Mouse (Mus musculus): ENCODE data around the gene Nfia. TPM values are rescaled to one million over a fixed set of nuclear protein-coding genes. Genes with fewer than 3 reads are reported as not detected.

The Nfia gene
- polyA plus RNA-seq, 1 experiment from 2014 or later, result 52.9 TPM

- ATAC-seq (ENCODE audit: low read depth), result peak; percentile 36; the same call in 1 of the 2 replicates
- Histone ChIP-seq H3K4me3 (ENCODE audit: low read length) (no peak overlapping the region), H3K9ac (ENCODE audit: low read length) (no peak overlapping the region), H3K4me2 (ENCODE audit: low read depth, low read length) (no peak overlapping the region), H3K27me3 (ENCODE audit: control insufficient read depth, insufficient read depth, low read depth, low read length) (no peaks in the 10 kb centered on the region), H3K36me3 (ENCODE audit: control insufficient read depth, insufficient read depth, low read length) (no peaks in the 10 kb centered on the region), H3K9me3 (ENCODE audit: control insufficient read depth, low read length) (no peaks in the 10 kb centered on the region), H3K27ac (ENCODE audit: low read length) (peak overlapping the region; percentile 24; the same call in 1 of the 2 replicates), H3K4me1 (replicated peaks; ENCODE audit: control insufficient read depth, insufficient read depth, low read length) (peaks cover 50% of the 10 kb centered on the region)
- 41% methylated on average over 5 of the region's 5 CpGs for WGBS
Observed at GRCm38 (mm10) chr4:97841745-97842144, 69.2 kb downstream of the Nfia start.

- Histone ChIP-seq H3K36me3 (ENCODE audit: control insufficient read depth, insufficient read depth, low read length) (no peaks in the 10 kb centered on the region), H3K4me2 (ENCODE audit: low read depth, low read length) (peak overlapping the region; percentile 41), H3K9me3 (ENCODE audit: control insufficient read depth, low read length) (no peaks in the 10 kb centered on the region), H3K27me3 (ENCODE audit: control insufficient read depth, insufficient read depth, low read depth, low read length) (no peaks in the 10 kb centered on the region), H3K9ac (ENCODE audit: low read length) (no peak overlapping the region), H3K4me3 (ENCODE audit: low read length) (no peak overlapping the region), H3K4me1 (replicated peaks; ENCODE audit: control insufficient read depth, insufficient read depth, low read length) (peaks cover 51% of the 10 kb centered on the region), H3K27ac (ENCODE audit: low read length) (peak overlapping the region; percentile 75)
- WGBS, result 58% methylated on average over 15 of the region's 15 CpGs
- ATAC-seq (ENCODE audit: low read depth), result no peak
Observed at GRCm38 (mm10) chr4:97843981-97844690, 71.6 kb downstream of the Nfia start.

- Histone ChIP-seq H3K9ac (ENCODE audit: low read length) (peak overlapping the region; percentile 56), H3K9me3 (ENCODE audit: control insufficient read depth, low read length) (no peaks in the 10 kb centered on the region), H3K27ac (ENCODE audit: low read length) (peak overlapping the region; percentile 75), H3K4me3 (ENCODE audit: low read length) (peak overlapping the region; percentile 19), H3K27me3 (ENCODE audit: control insufficient read depth, insufficient read depth, low read depth, low read length) (no peaks in the 10 kb centered on the region), H3K4me2 (ENCODE audit: low read depth, low read length) (peak overlapping the region; percentile 41), H3K4me1 (replicated peaks; ENCODE audit: control insufficient read depth, insufficient read depth, low read length) (peaks cover 44% of the 10 kb centered on the region), H3K36me3 (ENCODE audit: control insufficient read depth, insufficient read depth, low read length) (no peaks in the 10 kb centered on the region)
- peak; percentile 63 for ATAC-seq (ENCODE audit: low read depth)
- WGBS, result 32% methylated on average over 6 of the region's 6 CpGs
Observed at GRCm38 (mm10) chr4:97844899-97845298, 72.4 kb downstream of the Nfia start.

- Histone ChIP-seq H3K27ac (ENCODE audit: low read length) (0 out of 2 replicates have a peak overlapping the region, but pooled peaks have one; percentile 2), H3K36me3 (ENCODE audit: control insufficient read depth, insufficient read depth, low read length) (no peaks in the 10 kb centered on the region), H3K4me2 (ENCODE audit: low read depth, low read length) (no peak overlapping the region), H3K9ac (ENCODE audit: low read length) (no peak overlapping the region), H3K9me3 (ENCODE audit: control insufficient read depth, low read length) (no peaks in the 10 kb centered on the region), H3K4me3 (ENCODE audit: low read length) (no peak overlapping the region), H3K4me1 (replicated peaks; ENCODE audit: control insufficient read depth, insufficient read depth, low read length) (peaks cover 32% of the 10 kb centered on the region), H3K27me3 (ENCODE audit: control insufficient read depth, insufficient read depth, low read depth, low read length) (no peaks in the 10 kb centered on the region)
- no peak for ATAC-seq (ENCODE audit: low read depth)
- 56% methylated on average over 5 of the region's 5 CpGs for WGBS
Observed at GRCm38 (mm10) chr4:97847653-97848052, 75.1 kb downstream of the Nfia start.

- 71% methylated on average over 3 of the region's 3 CpGs for WGBS
Observed at GRCm38 (mm10) chr4:97850991-97851390, 78.5 kb downstream of the Nfia start.

GRCm38 (mm10) chr4:97851698-97852097 lies 79.2 kb downstream of the Nfia start:
- 52% methylated on average over 5 of the region's 5 CpGs for WGBS
- no peak overlapping the region; the same call in 1 of the 2 replicates for H3K27ac ChIP-seq (ENCODE audit: low read length)
- H3K27me3 ChIP-seq (ENCODE audit: control insufficient read depth, insufficient read depth, low read depth, low read length), result no peaks in the 10 kb centered on the region
- H3K4me1 ChIP-seq (replicated peaks; ENCODE audit: control insufficient read depth, insufficient read depth, low read length), result peaks cover 21% of the 10 kb centered on the region
- H3K9ac ChIP-seq (ENCODE audit: low read length), result no peak overlapping the region
- H3K4me3 ChIP-seq (ENCODE audit: low read length), result no peak overlapping the region
- no peak overlapping the region for H3K4me2 ChIP-seq (ENCODE audit: low read depth, low read length)
- H3K36me3 ChIP-seq (ENCODE audit: control insufficient read depth, insufficient read depth, low read length), result no peaks in the 10 kb centered on the region
- no peaks in the 10 kb centered on the region for H3K9me3 ChIP-seq (ENCODE audit: control insufficient read depth, low read length)
- peak; percentile 76; the same call in 1 of the 2 replicates for ATAC-seq (ENCODE audit: low read depth)

More at GRCm38 (mm10) chr4:97850991-97851390, 78.5 kb downstream of the Nfia start:
- Histone ChIP-seq H3K4me2 (ENCODE audit: low read depth, low read length) (no peak overlapping the region), H3K4me3 (ENCODE audit: low read length) (no peak overlapping the region), H3K9me3 (ENCODE audit: control insufficient read depth, low read length) (no peaks in the 10 kb centered on the region), H3K27me3 (ENCODE audit: control insufficient read depth, insufficient read depth, low read depth, low read length) (no peaks in the 10 kb centered on the region), H3K36me3 (ENCODE audit: control insufficient read depth, insufficient read depth, low read length) (no peaks in the 10 kb centered on the region), H3K9ac (ENCODE audit: low read length) (no peak overlapping the region), H3K27ac (ENCODE audit: low read length) (peak overlapping the region; percentile 61), H3K4me1 (replicated peaks; ENCODE audit: control insufficient read depth, insufficient read depth, low read length) (peaks cover 21% of the 10 kb centered on the region)
- ATAC-seq (ENCODE audit: low read depth), result no peak

- no peak overlapping the region for H3K4me2 ChIP-seq (ENCODE audit: low read depth, low read length)
- H3K9ac ChIP-seq (ENCODE audit: low read length), result no peak overlapping the region
- H3K27ac ChIP-seq (ENCODE audit: low read length), result no peak overlapping the region
- WGBS, result 84% methylated on average over 2 of the region's 2 CpGs
- H3K36me3 ChIP-seq (ENCODE audit: control insufficient read depth, insufficient read depth, low read length), result no peaks in the 10 kb centered on the region
- no peaks in the 10 kb centered on the region for H3K9me3 ChIP-seq (ENCODE audit: control insufficient read depth, low read length)
- no peak for ATAC-seq (ENCODE audit: low read depth)
- no peak overlapping the region for H3K4me3 ChIP-seq (ENCODE audit: low read length)
- H3K4me1 ChIP-seq (replicated peaks; ENCODE audit: control insufficient read depth, insufficient read depth, low read length), result peaks cover 15% of the 10 kb centered on the region
- H3K27me3 ChIP-seq (ENCODE audit: control insufficient read depth, insufficient read depth, low read depth, low read length), result no peaks in the 10 kb centered on the region
Observed at GRCm38 (mm10) chr4:97852626-97853025, 80.1 kb downstream of the Nfia start.

GRCm38 (mm10) chr4:97854779-97855178 lies 82.2 kb downstream of the Nfia start:
- Histone ChIP-seq H3K4me2 (ENCODE audit: low read depth, low read length) (no peak overlapping the region), H3K27me3 (ENCODE audit: control insufficient read depth, insufficient read depth, low read depth, low read length) (no peaks in the 10 kb centered on the region), H3K4me1 (replicated peaks; ENCODE audit: control insufficient read depth, insufficient read depth, low read length) (peaks cover 12% of the 10 kb centered on the region), H3K27ac (ENCODE audit: low read length) (peak overlapping the region; percentile 67), H3K9ac (ENCODE audit: low read length) (no peak overlapping the region), H3K9me3 (ENCODE audit: control insufficient read depth, low read length) (no peaks in the 10 kb centered on the region), H3K4me3 (ENCODE audit: low read length) (no peak overlapping the region), H3K36me3 (ENCODE audit: control insufficient read depth, insufficient read depth, low read length) (no peaks in the 10 kb centered on the region)
- 37% methylated on average over 4 of the region's 4 CpGs for WGBS
- ATAC-seq (ENCODE audit: low read depth), result no peak

GRCm38 (mm10) chr4:97855712-97856420 lies 83.3 kb downstream of the Nfia start:
- 92% methylated on average over 8 of the region's 8 CpGs for WGBS
- H3K4me1 ChIP-seq (replicated peaks; ENCODE audit: control insufficient read depth, insufficient read depth, low read length), result peaks cover 10% of the 10 kb centered on the region
- H3K27ac ChIP-seq (ENCODE audit: low read length), result no peak overlapping the region
- H3K36me3 ChIP-seq (ENCODE audit: control insufficient read depth, insufficient read depth, low read length), result no peaks in the 10 kb centered on the region
- no peak overlapping the region for H3K4me3 ChIP-seq (ENCODE audit: low read length)
- no peaks in the 10 kb centered on the region for H3K9me3 ChIP-seq (ENCODE audit: control insufficient read depth, low read length)
- H3K4me2 ChIP-seq (ENCODE audit: low read depth, low read length), result no peak overlapping the region
- no peak overlapping the region for H3K9ac ChIP-seq (ENCODE audit: low read length)
- ATAC-seq (ENCODE audit: low read depth), result no peak
- H3K27me3 ChIP-seq (ENCODE audit: control insufficient read depth, insufficient read depth, low read depth, low read length), result no peaks in the 10 kb centered on the region
